Mouse (Mus musculus): ENCODE data around the gene Tanc1. TPM values are rescaled to one million over a fixed set of nuclear protein-coding genes. Genes with fewer than 3 reads are reported as not detected.
"Not testable (repeated sequence)": the region's sequence is repeated elsewhere in the genome, so short reads cannot be mapped to it uniquely, and the experiment has no call there.

Gene Tanc1
- polyA plus RNA-seq (2014; fragmentation: Nextera tagmentation; extraction: Ambion mirVana): 24.8 and 24.9 TPM in 2 replicates

- H3K27ac ChIP-seq (ENCODE audit: low read length): peak within 1 kb of the TSS; percentile 93
- no peaks in the 10 kb centered on the region for H3K27me3 ChIP-seq (ENCODE audit: control insufficient read depth, insufficient read depth, low read length)
- H3K36me3 ChIP-seq (ENCODE audit: control insufficient read depth, insufficient read depth, low read length): no peaks in the 10 kb centered on the region
- H3K9me3 ChIP-seq (ENCODE audit: control insufficient read depth, low read depth, low read length): no peaks in the 10 kb centered on the region
- H3K4me1 ChIP-seq (ENCODE audit: control insufficient read depth, insufficient read depth, low read length): peaks cover 33% of the 10 kb centered on the region
- peak within 1 kb of the TSS; percentile 92 for H3K9ac ChIP-seq (replicated peaks; ENCODE audit: low read depth, low read length)
- H3K4me2 ChIP-seq (replicated peaks; ENCODE audit: low read depth, low read length): peak within 1 kb of the TSS; percentile 74
- peak within 1 kb of the TSS; percentile 90 for H3K4me3 ChIP-seq (ENCODE audit: low read depth, low read length)
- under 1% methylated on average over 97 of the region's 99 CpGs for WGBS
- ATAC-seq (ENCODE audit: insufficient number of reproducible peaks, insufficient read depth, low FRiP score, low read depth): peak; percentile 95
Measured at GRCm38 (mm10) chr2:59611831-59612732, at the start of gene Tanc1. Tanc1 (plus strand) TSS chr2:59612042.

- no peaks in the 10 kb centered on the region for H3K27me3 ChIP-seq (ENCODE audit: control insufficient read depth, insufficient read depth, low read length)
- no peaks in the 10 kb centered on the region for H3K36me3 ChIP-seq (ENCODE audit: control insufficient read depth, insufficient read depth, low read length)
- H3K4me3 ChIP-seq (ENCODE audit: low read depth, low read length): no peak overlapping the region
- WGBS: 76% methylated on average over 4 of the region's 4 CpGs
- H3K4me2 ChIP-seq (replicated peaks; ENCODE audit: low read depth, low read length): no peak overlapping the region
- no peaks in the 10 kb centered on the region for H3K9me3 ChIP-seq (ENCODE audit: control insufficient read depth, low read depth, low read length)
- no peak for ATAC-seq (ENCODE audit: insufficient number of reproducible peaks, insufficient read depth, low FRiP score, low read depth)
- H3K4me1 ChIP-seq (ENCODE audit: control insufficient read depth, insufficient read depth, low read length): peaks cover 7% of the 10 kb centered on the region
- no peak overlapping the region for H3K27ac ChIP-seq (ENCODE audit: low read length)
- no peak overlapping the region for H3K9ac ChIP-seq (replicated peaks; ENCODE audit: low read depth, low read length)
Measured at GRCm38 (mm10) chr2:59562215-59562614, 49.6 kb upstream of the Tanc1 start.

GRCm38 (mm10) chr2:59562696-59563095, 49.1 kb upstream of the Tanc1 start:
- no peak for ATAC-seq (ENCODE audit: insufficient number of reproducible peaks, insufficient read depth, low FRiP score, low read depth)
- H3K9me3 ChIP-seq (ENCODE audit: control insufficient read depth, low read depth, low read length): no peaks in the 10 kb centered on the region
- H3K36me3 ChIP-seq (ENCODE audit: control insufficient read depth, insufficient read depth, low read length): no peaks in the 10 kb centered on the region
- H3K4me3 ChIP-seq (ENCODE audit: low read depth, low read length): no peak overlapping the region
- H3K4me1 ChIP-seq (ENCODE audit: control insufficient read depth, insufficient read depth, low read length): peaks cover 7% of the 10 kb centered on the region
- H3K27me3 ChIP-seq (ENCODE audit: control insufficient read depth, insufficient read depth, low read length): no peaks in the 10 kb centered on the region
- H3K27ac ChIP-seq (ENCODE audit: low read length): no peak overlapping the region
- WGBS: 24% methylated on average over 5 of the region's 5 CpGs
- no peak overlapping the region for H3K4me2 ChIP-seq (replicated peaks; ENCODE audit: low read depth, low read length)
- H3K9ac ChIP-seq (replicated peaks; ENCODE audit: low read depth, low read length): no peak overlapping the region

GRCm38 (mm10) chr2:59564029-59564611, 47.7 kb upstream of the Tanc1 start:
- not testable (repeated sequence) for H3K27me3 ChIP-seq (ENCODE audit: control insufficient read depth, insufficient read depth, low read length); H3K36me3 ChIP-seq (ENCODE audit: control insufficient read depth, insufficient read depth, low read length); H3K27ac ChIP-seq (ENCODE audit: low read length); H3K4me1 ChIP-seq (ENCODE audit: control insufficient read depth, insufficient read depth, low read length); H3K4me3 ChIP-seq (ENCODE audit: low read depth, low read length); ATAC-seq (ENCODE audit: insufficient number of reproducible peaks, insufficient read depth, low FRiP score, low read depth); H3K4me2 ChIP-seq (replicated peaks; ENCODE audit: low read depth, low read length); H3K9ac ChIP-seq (replicated peaks; ENCODE audit: low read depth, low read length); H3K9me3 ChIP-seq (ENCODE audit: control insufficient read depth, low read depth, low read length)
- WGBS: 98% methylated on average over 3 of the region's 10 CpGs

- H3K27ac ChIP-seq (ENCODE audit: low read length): no peak overlapping the region
- no peak overlapping the region for H3K9ac ChIP-seq (replicated peaks; ENCODE audit: low read depth, low read length)
- no peak overlapping the region for H3K4me3 ChIP-seq (ENCODE audit: low read depth, low read length)
- WGBS: 82% methylated on average over 4 of the region's 4 CpGs
- no peak for ATAC-seq (ENCODE audit: insufficient number of reproducible peaks, insufficient read depth, low FRiP score, low read depth)
- H3K4me2 ChIP-seq (replicated peaks; ENCODE audit: low read depth, low read length): no peak overlapping the region
- H3K36me3 ChIP-seq (ENCODE audit: control insufficient read depth, insufficient read depth, low read length): no peaks in the 10 kb centered on the region
- no peaks in the 10 kb centered on the region for H3K27me3 ChIP-seq (ENCODE audit: control insufficient read depth, insufficient read depth, low read length)
- 0 out of 2 replicates have a peak, but pooled peaks cover 3% of the 10 kb centered on the region for H3K9me3 ChIP-seq (ENCODE audit: control insufficient read depth, low read depth, low read length)
- peaks cover 7% of the 10 kb centered on the region for H3K4me1 ChIP-seq (ENCODE audit: control insufficient read depth, insufficient read depth, low read length)
Measured at GRCm38 (mm10) chr2:59564947-59565346, 46.9 kb upstream of the Tanc1 start.

GRCm38 (mm10) chr2:59580939-59581338, 30.9 kb upstream of the Tanc1 start:
- Histone ChIP-seq H3K9me3 (ENCODE audit: control insufficient read depth, low read depth, low read length) (no peaks in the 10 kb centered on the region), H3K4me2 (replicated peaks; ENCODE audit: low read depth, low read length) (no peak overlapping the region)
- 16% methylated on average over 7 of the region's 7 CpGs for WGBS

GRCm38 (mm10) chr2:59583961-59584360, 27.9 kb upstream of the Tanc1 start:
- 71% methylated on average over 6 of the region's 6 CpGs for WGBS
- no peaks in the 10 kb centered on the region for H3K27me3 ChIP-seq (ENCODE audit: control insufficient read depth, insufficient read depth, low read length)

More at GRCm38 (mm10) chr2:59580939-59581338, 30.9 kb upstream of the Tanc1 start:
- no peak overlapping the region for H3K9ac ChIP-seq (replicated peaks; ENCODE audit: low read depth, low read length)
- no peak overlapping the region; the same call in 1 of the 2 replicates for H3K27ac ChIP-seq (ENCODE audit: low read length)
- 0 out of 2 replicates have a peak, but pooled peaks have one; percentile 14 for ATAC-seq (ENCODE audit: insufficient number of reproducible peaks, insufficient read depth, low FRiP score, low read depth)
- no peaks in the 10 kb centered on the region for H3K36me3 ChIP-seq (ENCODE audit: control insufficient read depth, insufficient read depth, low read length)
- no peaks in the 10 kb centered on the region for H3K27me3 ChIP-seq (ENCODE audit: control insufficient read depth, insufficient read depth, low read length)
- no peak overlapping the region for H3K4me3 ChIP-seq (ENCODE audit: low read depth, low read length)
- 0 out of 2 replicates have a peak, but pooled peaks cover 5% of the 10 kb centered on the region for H3K4me1 ChIP-seq (ENCODE audit: control insufficient read depth, insufficient read depth, low read length)

GRCm38 (mm10) chr2:59587387-59588095, 24.3 kb upstream of the Tanc1 start:
- no peaks in the 10 kb centered on the region for H3K36me3 ChIP-seq (ENCODE audit: control insufficient read depth, insufficient read depth, low read length)
- no peaks in the 10 kb centered on the region for H3K4me1 ChIP-seq (ENCODE audit: control insufficient read depth, insufficient read depth, low read length)
- H3K4me2 ChIP-seq (replicated peaks; ENCODE audit: low read depth, low read length): no peak overlapping the region
- H3K9ac ChIP-seq (replicated peaks; ENCODE audit: low read depth, low read length): no peak overlapping the region
- WGBS: 81% methylated on average over 10 of the region's 10 CpGs
- H3K27ac ChIP-seq (ENCODE audit: low read length): no peak overlapping the region
- H3K4me3 ChIP-seq (ENCODE audit: low read depth, low read length): no peak overlapping the region
- no peak for ATAC-seq (ENCODE audit: insufficient number of reproducible peaks, insufficient read depth, low FRiP score, low read depth)
- H3K27me3 ChIP-seq (ENCODE audit: control insufficient read depth, insufficient read depth, low read length): no peaks in the 10 kb centered on the region
- H3K9me3 ChIP-seq (ENCODE audit: control insufficient read depth, low read depth, low read length): no peaks in the 10 kb centered on the region

More at GRCm38 (mm10) chr2:59583961-59584360, 27.9 kb upstream of the Tanc1 start:
- Histone ChIP-seq H3K36me3 (ENCODE audit: control insufficient read depth, insufficient read depth, low read length) (no peaks in the 10 kb centered on the region), H3K4me2 (replicated peaks; ENCODE audit: low read depth, low read length) (no peak overlapping the region), H3K9me3 (ENCODE audit: control insufficient read depth, low read depth, low read length) (no peaks in the 10 kb centered on the region), H3K4me1 (ENCODE audit: control insufficient read depth, insufficient read depth, low read length) (0 out of 2 replicates have a peak, but pooled peaks cover 5% of the 10 kb centered on the region), H3K9ac (replicated peaks; ENCODE audit: low read depth, low read length) (no peak overlapping the region), H3K4me3 (ENCODE audit: low read depth, low read length) (no peak overlapping the region), H3K27ac (ENCODE audit: low read length) (no peak overlapping the region)
- no peak for ATAC-seq (ENCODE audit: insufficient number of reproducible peaks, insufficient read depth, low FRiP score, low read depth)

Measured in stomach, embryonic 14.5 days (tissue).